21 mouse cellular contexts compared by ENCODE assay signal in genomic region chr4:133106691-133107090, GRCm38 (mm10).
"Had no signal": no experiment of that assay in that cellular context is flagged by ENCODE, and none has a peak within 500 bp of the region (broad histone marks: within the 10 kb centered on the region; RNA-seq: fewer than 3 reads in every experiment).

No protein-coding gene starts in this region.

- H3K36me3 ChIP-seq: limb, embryonic 12.5 days; limb, embryonic 15.5 days; neural tube, embryonic 12.5 days; neural tube, embryonic 15.5 days had no signal

- H3K4me2 ChIP-seq: limb, embryonic 12.5 days; limb, embryonic 15.5 days; liver, embryonic 11.5 days; lung, embryonic 14.5 days; midbrain, embryonic 11.5 days; neural tube, embryonic 12.5 days; neural tube, embryonic 15.5 days had no signal

- H3K27me3 ChIP-seq: limb, embryonic 12.5 days; limb, embryonic 15.5 days; neural tube, embryonic 12.5 days; neural tube, embryonic 15.5 days had no signal

- H3K4me3 ChIP-seq: limb, embryonic 12.5 days; limb, embryonic 15.5 days; neural tube, embryonic 12.5 days; neural tube, embryonic 15.5 days had no signal

- H3K9ac ChIP-seq: limb, embryonic 12.5 days; limb, embryonic 15.5 days; liver, embryonic 14.5 days; liver, postnatal 0 days; lung, embryonic 14.5 days; neural tube, embryonic 12.5 days; neural tube, embryonic 15.5 days had no signal

- H3K27ac ChIP-seq: limb, embryonic 12.5 days; liver, embryonic 14.5 days; neural tube, embryonic 12.5 days; neural tube, embryonic 15.5 days had no signal

- DNase-seq: kidney, adult 9 months; kidney, postnatal 14 days; kidney, postnatal 4 days; left cerebral cortex, postnatal 4 days; liver, postnatal 0 days; lung, embryonic 14.5 days; lung, postnatal 10 days; lung, postnatal 4 days; midbrain, embryonic 14.5 days; right cerebral cortex, adult 18-20 months; right cerebral cortex, postnatal 14 days; right cerebral cortex, postnatal 4 days; thymus, adult 2 months; thymus, postnatal 25 days had no signal

- ATAC-seq: liver, postnatal 0 days had no signal

- H3K9me3 ChIP-seq: limb, embryonic 12.5 days; limb, embryonic 15.5 days; neural tube, embryonic 12.5 days; neural tube, embryonic 15.5 days had no signal
